Mouse (Mus musculus) embryonic facial prominence, embryonic 10.5 days (tissue): ENCODE results near the gene 4930568D16Rik. TPM values are rescaled to one million over a fixed set of nuclear protein-coding genes. Genes with fewer than 3 reads are reported as not detected.

Experiments used
- DNase-seq: peaks from one replicate; pipeline ENCODE4 v3.0.0-alpha.2; 2017; ENCODE audit warnings: low spot score
- H3K27ac ChIP-seq: fragments of 300-500 bp; sonication (generic); replicated peaks from 2 replicates; pipeline ENCODE4 v1.5.1; 2016; ENCODE audit warnings: mild to moderate bottlenecking
- H3K27me3 ChIP-seq: fragments of 300-500 bp; sonication (generic); replicated peaks from 2 replicates; pipeline ENCODE4 v1.6.1; 2016; ENCODE audit warnings: low read depth, mild to moderate bottlenecking; ENCODE audit not compliant: poor library complexity, severe bottlenecking
- H3K36me3 ChIP-seq: fragments of 300-500 bp; sonication (generic); replicated peaks from 2 replicates; pipeline ENCODE4 v1.6.1; 2016; ENCODE audit warnings: mild to moderate bottlenecking, moderate library complexity
- H3K4me1 ChIP-seq: fragments of 300-500 bp; sonication (generic); 2 replicates; pipeline ENCODE4 v1.6.1; 2016
- H3K4me3 ChIP-seq: fragments of 300-500 bp; sonication (generic); 2 replicates; pipeline ENCODE4 v1.5.1; 2016; ENCODE audit warnings: mild to moderate bottlenecking, moderate library complexity
- H3K9me3 ChIP-seq: fragments of 300-500 bp; sonication (generic); 2 replicates; pipeline ENCODE4 v1.6.1; 2016; ENCODE audit warnings: mild to moderate bottlenecking
- WGBS: fragments of 180-500 bp; shearing (Covaris S2); methylation state at CpG from one replicate; pipeline ENCODE4 v1.1.7; 2016; 5-methylcytosine and 5-hydroxymethylcytosine counted together
- polyA plus RNA-seq: library from polyadenylated mRNA; unstranded; fragments of >200 nt; fragmentation: Nextera tagmentation; extraction: Ambion mirVana; gene quantifications from 2 replicates; pipeline ENCODE4 v1.2.1, GENCODE M21; 2016

The 4930568D16Rik gene
- polyA plus RNA-seq, 1 experiment from 2014 or later: not detected

DNA sequence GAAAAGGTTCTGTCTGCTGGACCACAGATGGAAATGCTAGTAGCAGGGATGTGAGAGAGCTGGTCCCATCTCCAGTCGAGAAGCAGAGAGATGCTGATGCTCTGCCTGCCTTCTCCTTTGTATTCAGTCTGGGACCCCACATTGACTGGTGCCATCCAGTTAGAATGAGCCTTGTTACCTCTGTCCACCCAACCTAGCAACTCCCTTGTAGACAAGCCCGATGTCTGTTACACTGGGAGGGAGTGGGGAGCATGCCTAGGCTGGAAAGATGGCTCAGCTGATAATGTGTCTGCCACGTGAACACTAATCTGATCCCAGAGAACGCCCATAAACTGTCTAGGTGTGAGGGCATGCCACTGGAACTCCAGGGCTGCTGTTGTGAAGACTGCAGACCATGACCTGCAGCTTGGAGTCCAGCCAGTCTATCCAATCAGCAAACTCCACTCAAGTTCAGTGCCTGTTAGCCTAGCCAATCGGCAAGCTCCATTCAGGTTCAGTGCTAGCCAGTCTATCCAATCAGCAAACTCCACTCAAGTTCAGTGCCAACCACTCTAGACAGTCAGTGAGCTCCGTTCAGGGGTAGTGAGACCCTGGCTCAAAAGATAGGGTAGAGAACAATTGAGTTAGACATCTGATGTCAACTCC lies 30.8 kb upstream of the 4930568D16Rik start:
- Histone ChIP-seq H3K36me3 (peaks cover 5% of the 10 kb centered on the region; the same call in 1 of the 2 replicates), H3K27ac (no peak overlapping the region), H3K27me3 (no peaks in the 10 kb centered on the region), H3K4me3 (no peak overlapping the region), H3K9me3 (no peaks in the 10 kb centered on the region), H3K4me1 (peaks cover 6% of the 10 kb centered on the region; the same call in 1 of the 2 replicates)
- DNase-seq: no peak
- WGBS: 88% methylated on average over 6 of the region's 6 CpGs

DNA sequence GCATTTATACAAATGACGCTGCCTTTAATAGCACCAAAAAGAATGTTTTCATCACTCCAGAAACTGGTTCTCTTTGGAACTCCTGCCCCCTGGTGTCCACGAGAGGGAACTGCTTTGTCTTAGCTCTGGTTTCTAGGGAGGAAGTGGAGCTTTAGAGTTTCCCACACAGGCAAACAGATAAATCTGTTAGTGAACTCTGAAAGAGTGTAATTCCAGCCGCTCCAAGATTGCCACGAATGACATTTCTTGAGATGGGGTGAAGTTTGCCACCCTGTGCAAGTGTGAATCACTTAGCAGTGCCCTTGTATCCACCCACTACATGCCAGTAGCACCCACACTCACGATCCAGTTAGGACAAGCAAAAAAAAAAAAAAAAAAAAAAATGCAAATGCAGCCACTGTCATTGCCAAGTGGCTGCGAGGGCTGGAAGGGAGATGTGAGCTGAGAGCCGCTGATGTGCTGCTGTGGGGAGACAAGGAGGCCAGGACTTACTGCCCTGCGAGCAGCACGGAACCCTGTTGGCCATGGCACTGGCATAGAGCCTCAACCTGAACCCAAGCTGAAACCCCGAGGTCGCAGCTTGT lies 30.2 kb upstream of the 4930568D16Rik start:
- Histone ChIP-seq H3K9me3 (no peaks in the 10 kb centered on the region), H3K4me3 (no peak overlapping the region), H3K4me1 (peaks cover 6% of the 10 kb centered on the region; the same call in 1 of the 2 replicates), H3K27me3 (no peaks in the 10 kb centered on the region), H3K36me3 (peaks cover 5% of the 10 kb centered on the region; the same call in 1 of the 2 replicates), H3K27ac (no peak overlapping the region)
- 56% methylated on average over 11 of the region's 11 CpGs for WGBS
- DNase-seq: peak; percentile 66

DNA sequence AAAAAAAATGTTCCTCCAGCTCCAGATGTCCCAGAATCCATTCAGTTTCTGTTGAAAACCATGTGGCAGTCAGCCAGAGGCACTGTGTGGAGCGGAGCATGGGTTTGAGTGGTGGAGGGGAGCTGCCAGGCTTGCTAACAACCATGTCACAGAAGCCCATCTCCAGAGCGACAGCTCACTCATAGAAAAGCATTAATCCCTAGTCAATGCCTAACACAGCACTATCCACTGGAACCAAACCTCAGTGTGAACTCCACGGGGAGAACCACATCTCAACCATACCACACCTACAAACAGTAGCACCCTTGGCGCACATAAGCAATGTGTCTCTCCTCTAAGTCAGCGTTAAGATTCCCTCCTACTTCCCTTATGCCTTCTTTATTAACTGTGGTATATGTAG lies 29.6 kb upstream of the 4930568D16Rik start, which contains the start of gene 4930402F06Rik:
4930402F06Rik (minus strand) TSS at position 80 of the 400 bp plus-strand sequence.
- H3K4me1 ChIP-seq: peaks cover 6% of the 10 kb centered on the region; the same call in 1 of the 2 replicates
- WGBS: 76% methylated on average over 5 of the region's 5 CpGs
- H3K36me3 ChIP-seq: peaks cover under 1% of the 10 kb centered on the region; the same call in 1 of the 2 replicates
- H3K4me3 ChIP-seq: no peak within 1 kb of the TSS
- no peaks in the 10 kb centered on the region for H3K9me3 ChIP-seq
- H3K27ac ChIP-seq: no peak within 1 kb of the TSS
- DNase-seq: no peak
- H3K27me3 ChIP-seq: no peaks in the 10 kb centered on the region

DNA sequence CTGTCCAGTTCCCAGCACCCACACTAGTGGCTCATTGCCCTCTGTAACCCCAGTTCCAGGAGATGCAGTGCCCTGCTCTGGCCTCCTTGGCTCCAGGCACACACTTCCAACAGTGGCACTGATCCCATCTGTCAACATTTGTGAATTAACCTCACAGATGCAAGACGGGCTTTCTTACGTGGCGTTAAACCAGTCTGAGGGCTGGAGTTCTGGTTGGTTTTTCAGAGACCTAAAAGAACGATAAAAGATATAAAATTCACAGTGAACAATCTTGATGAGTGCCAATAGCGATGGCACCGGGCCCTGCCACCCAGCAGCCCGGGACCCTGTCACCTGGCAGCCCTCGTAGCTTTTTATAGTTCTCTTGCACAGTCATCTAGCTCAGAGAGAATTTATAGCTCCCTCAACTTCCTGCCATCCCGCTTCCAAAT lies 17.9 kb upstream of the 4930568D16Rik start:
- no peaks in the 10 kb centered on the region; the same call in 1 of the 2 replicates for H3K9me3 ChIP-seq
- H3K36me3 ChIP-seq: no peaks in the 10 kb centered on the region
- no peaks in the 10 kb centered on the region for H3K4me1 ChIP-seq
- DNase-seq: no peak
- no peak overlapping the region for H3K4me3 ChIP-seq
- no peak overlapping the region for H3K27ac ChIP-seq
- WGBS: 88% methylated on average over 9 of the region's 9 CpGs
- no peaks in the 10 kb centered on the region for H3K27me3 ChIP-seq

DNA sequence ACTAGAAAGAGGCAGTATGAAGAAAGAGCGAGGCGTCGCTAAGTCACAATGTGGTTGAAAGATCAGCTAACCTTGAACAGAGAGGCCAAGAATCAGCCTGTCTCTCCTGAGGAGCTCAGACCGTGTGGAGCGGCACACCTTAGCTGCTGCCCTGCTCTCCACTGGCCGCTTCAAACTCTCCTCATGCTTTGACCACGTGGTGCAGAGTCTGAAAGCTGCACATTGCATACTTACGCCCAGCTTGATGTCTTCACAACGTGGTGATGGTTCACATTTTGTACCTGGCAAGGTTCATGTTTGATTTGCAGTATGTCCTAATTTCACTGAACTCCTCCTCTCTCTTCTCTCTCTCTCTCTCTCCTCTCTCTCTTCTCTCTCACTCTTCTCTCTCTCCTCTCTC lies 11.8 kb upstream of the 4930568D16Rik start:
- WGBS: 70% methylated on average over 9 of the region's 9 CpGs
- no peaks in the 10 kb centered on the region for H3K9me3 ChIP-seq
- H3K4me1 ChIP-seq: no peaks in the 10 kb centered on the region
- no peaks in the 10 kb centered on the region for H3K27me3 ChIP-seq
- no peaks in the 10 kb centered on the region for H3K36me3 ChIP-seq
- H3K4me3 ChIP-seq: no peak overlapping the region
- H3K27ac ChIP-seq: no peak overlapping the region
- no peak for DNase-seq

DNA sequence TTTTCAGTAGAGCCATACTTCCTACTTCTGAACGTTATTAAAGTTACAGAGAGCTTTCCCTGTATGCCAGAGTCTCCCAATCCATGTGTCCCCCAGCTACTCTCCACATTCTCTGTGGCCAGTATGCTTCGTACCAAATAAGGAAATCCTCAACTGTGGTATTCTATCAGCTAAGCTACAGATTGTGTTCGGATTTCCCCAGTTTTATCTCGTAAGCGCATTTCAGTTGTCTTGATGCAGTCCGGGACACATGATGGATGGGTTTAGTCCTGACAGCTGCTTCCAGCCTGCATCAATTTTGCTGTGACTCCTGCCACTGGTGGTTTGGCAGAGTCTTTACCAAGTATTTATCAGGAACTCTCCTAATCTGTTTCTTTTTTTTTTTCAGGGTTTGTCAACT lies 10.1 kb upstream of the 4930568D16Rik start:
- WGBS: 80% methylated on average over 6 of the region's 6 CpGs
- H3K4me3 ChIP-seq: no peak overlapping the region
- H3K9me3 ChIP-seq: no peaks in the 10 kb centered on the region
- H3K4me1 ChIP-seq: no peaks in the 10 kb centered on the region
- no peak overlapping the region for H3K27ac ChIP-seq
- H3K27me3 ChIP-seq: no peaks in the 10 kb centered on the region
- H3K36me3 ChIP-seq: no peaks in the 10 kb centered on the region
- no peak for DNase-seq

DNA sequence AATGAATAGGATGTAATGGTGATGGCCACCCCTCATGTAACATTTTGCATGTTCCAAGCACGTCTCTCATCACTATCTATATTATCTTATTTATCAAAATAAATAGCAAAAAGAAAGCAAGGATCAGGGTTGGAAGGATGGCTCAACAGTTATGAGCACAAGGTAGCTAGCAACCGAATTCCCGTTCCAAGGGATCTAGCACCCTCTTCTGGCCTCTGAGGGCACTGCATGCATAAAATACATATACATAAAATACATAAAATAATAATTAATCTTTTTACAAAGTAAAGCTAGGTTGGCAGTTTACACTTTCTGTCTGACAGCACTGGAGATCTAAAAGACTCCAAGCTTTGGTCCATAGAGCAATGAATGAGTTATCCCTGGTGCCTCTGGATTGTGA lies 5.5 kb upstream of the 4930568D16Rik start:
- no peaks in the 10 kb centered on the region for H3K9me3 ChIP-seq
- DNase-seq: peak; percentile 34
- WGBS: 11% methylated on average over 3 of the region's 3 CpGs
- no peak overlapping the region for H3K27ac ChIP-seq
- H3K36me3 ChIP-seq: no peaks in the 10 kb centered on the region
- H3K4me1 ChIP-seq: no peaks in the 10 kb centered on the region
- H3K27me3 ChIP-seq: no peaks in the 10 kb centered on the region
- no peak overlapping the region for H3K4me3 ChIP-seq

DNA sequence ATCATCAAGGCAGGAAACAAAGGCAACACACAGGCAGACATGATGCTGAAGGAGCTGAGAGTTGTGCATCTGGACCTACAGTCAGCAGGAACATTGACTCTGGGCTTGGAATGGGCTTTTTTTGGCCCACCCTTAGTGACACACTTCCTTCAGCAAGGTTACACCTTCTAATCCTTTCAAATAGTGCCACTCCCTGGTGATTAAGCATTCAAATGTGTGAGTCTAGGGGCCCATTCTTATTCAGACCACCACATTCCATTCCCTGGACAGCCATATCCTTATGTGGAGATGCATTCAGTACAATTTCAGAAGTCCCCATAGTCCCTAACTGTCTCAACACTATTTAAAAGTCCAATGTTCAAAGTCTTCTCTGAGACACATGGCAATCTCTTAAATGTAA lies 3.2 kb upstream of the 4930568D16Rik start:
- H3K27me3 ChIP-seq: no peaks in the 10 kb centered on the region
- H3K4me3 ChIP-seq: no peak overlapping the region
- no peaks in the 10 kb centered on the region for H3K9me3 ChIP-seq
- no peaks in the 10 kb centered on the region for H3K36me3 ChIP-seq
- DNase-seq: no peak
- H3K4me1 ChIP-seq: no peaks in the 10 kb centered on the region
- no peak overlapping the region for H3K27ac ChIP-seq

- no peaks in the 10 kb centered on the region for H3K36me3 ChIP-seq
- 65% methylated on average over 5 of the region's 5 CpGs for WGBS
- H3K4me1 ChIP-seq: no peaks in the 10 kb centered on the region
- H3K9me3 ChIP-seq: no peaks in the 10 kb centered on the region
- DNase-seq: no peak
- no peak overlapping the region for H3K4me3 ChIP-seq
- no peaks in the 10 kb centered on the region for H3K27me3 ChIP-seq
- H3K27ac ChIP-seq: no peak overlapping the region
Measured at GRCm38 (mm10) chr2:35349184-35349583, 18.3 kb downstream of the 4930568D16Rik start.

DNA sequence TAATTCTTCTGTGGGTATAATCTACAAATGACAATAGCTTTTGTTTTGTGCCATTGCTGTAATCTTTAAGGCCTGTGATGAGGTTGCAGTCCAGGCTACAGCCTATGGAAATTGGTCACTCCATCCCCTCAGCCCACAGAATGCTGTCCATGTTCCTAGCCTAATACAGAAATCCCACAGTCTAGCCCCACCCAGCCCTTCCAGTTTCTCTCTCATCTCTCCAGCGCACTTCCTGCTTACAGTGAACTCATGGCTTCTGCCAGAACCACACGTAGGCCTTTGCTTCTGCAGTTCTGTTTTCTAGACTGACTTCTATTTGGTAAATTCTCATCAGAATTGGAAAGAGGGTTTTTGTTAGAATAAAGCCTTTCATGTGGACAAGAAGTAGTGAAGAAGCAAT lies 21.5 kb downstream of the 4930568D16Rik start:
- no peaks in the 10 kb centered on the region for H3K27me3 ChIP-seq
- no peaks in the 10 kb centered on the region for H3K9me3 ChIP-seq
- no peaks in the 10 kb centered on the region for H3K36me3 ChIP-seq
- WGBS: 76% methylated on average over 2 of the region's 2 CpGs
- H3K27ac ChIP-seq: no peak overlapping the region
- no peak overlapping the region for H3K4me3 ChIP-seq
- no peak for DNase-seq
- peaks cover 3% of the 10 kb centered on the region; the same call in 1 of the 2 replicates for H3K4me1 ChIP-seq

GRCm38 (mm10) chr2:35342605-35343004 lies 24.9 kb downstream of the 4930568D16Rik start:
- WGBS: 79% methylated on average over 3 of the region's 3 CpGs
- Histone ChIP-seq H3K9me3 (no peaks in the 10 kb centered on the region), H3K27ac (no peak overlapping the region), H3K27me3 (no peaks in the 10 kb centered on the region), H3K4me3 (no peak overlapping the region), H3K36me3 (no peaks in the 10 kb centered on the region), H3K4me1 (peaks cover 3% of the 10 kb centered on the region)
- no peak for DNase-seq

DNA sequence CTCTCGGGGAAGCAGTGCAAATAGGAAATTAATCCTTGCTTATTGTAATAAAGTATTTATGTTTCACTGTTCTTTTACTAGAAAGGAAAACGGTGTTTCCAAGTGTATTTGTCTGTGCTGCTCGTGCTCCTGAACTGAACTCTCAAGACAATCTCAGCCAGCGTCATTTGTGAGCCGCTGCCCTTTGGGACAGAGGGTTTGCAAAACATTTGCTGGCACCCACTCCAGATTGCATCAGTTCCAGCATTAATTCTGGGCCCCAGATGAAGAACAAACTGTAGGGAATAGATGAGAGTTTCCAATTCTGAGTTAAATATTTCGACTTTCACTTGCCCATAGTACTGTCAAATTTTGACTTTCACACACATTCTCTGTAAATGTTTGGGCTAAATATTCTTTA lies 28.8 kb downstream of the 4930568D16Rik start:
- Histone ChIP-seq H3K4me1 (peaks cover 29% of the 10 kb centered on the region), H3K27ac (no peak overlapping the region), H3K27me3 (peaks cover 21% of the 10 kb centered on the region), H3K9me3 (no peaks in the 10 kb centered on the region), H3K36me3 (no peaks in the 10 kb centered on the region), H3K4me3 (no peak overlapping the region)
- WGBS: 87% methylated on average over 6 of the region's 6 CpGs
- DNase-seq: no peak

DNA sequence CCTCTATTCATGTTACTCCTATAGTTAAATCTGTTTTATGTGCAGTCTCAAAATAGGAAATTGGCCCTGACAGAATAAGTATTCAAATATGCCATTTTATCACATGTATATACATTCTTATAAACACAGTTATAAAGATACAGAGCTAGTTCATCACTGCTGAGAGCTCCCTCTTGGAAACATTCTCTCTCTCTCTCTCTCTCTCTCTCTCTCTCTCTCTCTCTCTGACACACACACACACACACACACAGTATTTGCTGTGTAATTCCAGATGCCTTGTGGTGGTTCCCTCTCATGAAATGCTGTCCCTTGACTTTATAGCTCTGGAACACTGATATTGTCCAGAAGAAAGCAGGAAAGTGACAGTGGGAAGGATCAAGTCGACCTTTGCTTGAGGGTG lies 29.5 kb downstream of the 4930568D16Rik start:
- 71% methylated on average over 1 of the region's 1 CpGs for WGBS
- H3K36me3 ChIP-seq: no peaks in the 10 kb centered on the region
- H3K27ac ChIP-seq: no peak overlapping the region
- H3K9me3 ChIP-seq: no peaks in the 10 kb centered on the region
- peaks cover 21% of the 10 kb centered on the region for H3K27me3 ChIP-seq
- no peak for DNase-seq
- peaks cover 29% of the 10 kb centered on the region for H3K4me1 ChIP-seq
- H3K4me3 ChIP-seq: no peak overlapping the region
